Mouse (Mus musculus) induced T-regulatory cell, adult 2 months (primary cell): Measurements from ENCODE around the gene Pde11a.

ENCODE experiments used
- DNase-seq: peaks from one replicate; pipeline ENCODE4 v3.0.0-alpha.2; 2012; ENCODE audit warnings: low read depth

Gene Pde11a

GRCm38 (mm10) chr2:76052897-76053505, 285.6 kb downstream of the Pde11a start:
- DNase-seq = no peak

DNA sequence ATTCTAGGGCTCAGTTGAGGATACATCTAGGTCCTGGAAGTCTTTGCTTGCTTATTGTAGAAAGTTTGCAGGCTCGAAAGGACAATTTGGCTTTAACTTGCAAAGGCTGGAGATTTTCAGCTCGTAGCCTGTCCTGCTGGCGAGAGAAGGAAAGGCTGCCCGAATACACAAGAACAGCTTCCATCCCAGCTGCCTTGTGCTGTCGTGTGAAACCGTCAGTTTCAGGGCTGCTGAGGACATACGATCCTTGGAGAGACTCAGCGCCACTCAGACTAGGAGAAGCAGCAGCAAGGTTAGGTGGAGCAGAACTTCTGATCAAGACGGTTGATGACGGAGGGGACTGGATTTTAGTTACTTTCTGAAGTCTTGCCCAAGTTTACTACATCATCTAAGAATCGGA, 287.2 kb downstream of the Pde11a start:
- no peak for DNase-seq

DNA sequence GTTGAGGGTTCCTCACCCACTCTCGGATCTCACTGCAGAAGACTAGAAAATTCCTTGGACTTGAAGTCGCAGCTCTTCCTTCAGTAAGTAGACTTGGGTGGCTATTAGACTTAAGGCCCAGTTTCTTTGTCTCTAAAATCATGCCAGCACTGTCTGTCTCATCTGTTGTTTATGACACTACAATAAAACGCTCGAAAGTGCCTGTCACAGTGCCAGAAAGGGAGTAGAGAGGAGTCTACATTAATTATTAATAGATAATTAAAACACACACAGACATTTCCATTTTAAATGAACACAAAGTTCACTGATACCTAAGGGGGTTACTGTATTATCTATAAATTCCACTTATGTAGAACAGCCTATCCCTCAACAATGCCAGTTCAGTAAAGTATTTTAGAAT, 287.7 kb downstream of the Pde11a start:
- no peak for DNase-seq

DNA sequence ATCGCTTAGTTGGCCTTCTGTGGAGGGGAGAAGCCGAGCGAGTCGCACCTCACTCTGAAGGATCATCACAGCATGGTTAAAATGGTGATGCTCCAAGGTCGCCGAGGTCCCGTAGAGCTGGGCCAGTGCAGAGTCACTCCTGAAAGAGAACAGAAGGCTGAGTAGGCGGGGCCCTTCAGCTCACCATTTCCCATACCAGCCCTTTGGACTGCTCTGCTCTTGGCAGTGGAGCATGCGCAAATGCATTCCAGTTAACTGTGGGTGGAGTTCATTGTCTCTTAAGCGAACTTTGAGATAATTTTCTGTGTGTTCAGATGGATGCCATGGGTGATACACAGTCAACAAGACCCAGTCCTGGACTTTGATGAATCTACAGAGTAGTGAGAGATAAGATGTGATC, 288.5 kb downstream of the Pde11a start:
- no peak for DNase-seq

DNA sequence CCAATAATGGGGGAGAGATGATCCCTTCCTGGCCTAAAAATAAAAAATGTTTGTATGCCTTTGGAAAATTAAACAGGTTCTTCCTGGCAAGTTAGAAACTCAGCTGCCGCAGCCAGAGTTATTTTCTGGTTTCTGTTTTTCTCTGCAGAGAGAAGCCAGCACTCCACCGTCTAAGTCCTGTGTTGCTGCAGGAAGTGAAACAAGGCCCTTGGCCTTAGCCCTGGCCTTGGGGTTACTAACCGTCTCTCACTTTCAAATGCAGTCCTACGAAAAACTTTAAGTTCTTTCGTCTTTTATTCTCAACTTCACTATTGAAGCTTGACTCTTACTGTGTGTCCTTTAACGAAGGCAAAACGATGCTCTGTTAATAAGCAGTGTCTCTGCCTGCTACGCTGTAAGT, 289.0 kb downstream of the Pde11a start:
- no peak for DNase-seq

DNA sequence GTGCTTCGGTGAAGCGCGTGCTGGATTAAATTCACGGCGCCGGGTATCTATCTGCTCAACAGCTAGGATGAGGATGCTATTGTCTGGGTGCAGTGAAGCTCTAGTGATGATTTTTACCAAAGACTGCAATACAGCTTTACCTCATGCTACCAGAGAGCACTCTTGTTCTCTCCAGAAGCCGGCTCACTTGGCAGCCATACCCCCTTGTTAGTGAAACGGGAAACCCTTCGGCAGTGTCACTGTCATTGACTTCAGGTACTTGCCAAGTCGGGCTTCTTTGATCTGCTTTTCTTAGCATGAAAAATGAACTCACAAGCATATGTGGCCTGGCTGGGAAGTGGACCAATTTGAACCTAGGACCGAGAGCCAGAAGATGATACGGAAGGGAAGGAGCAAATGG, 290.8 kb downstream of the Pde11a start:
- no peak for DNase-seq

DNA sequence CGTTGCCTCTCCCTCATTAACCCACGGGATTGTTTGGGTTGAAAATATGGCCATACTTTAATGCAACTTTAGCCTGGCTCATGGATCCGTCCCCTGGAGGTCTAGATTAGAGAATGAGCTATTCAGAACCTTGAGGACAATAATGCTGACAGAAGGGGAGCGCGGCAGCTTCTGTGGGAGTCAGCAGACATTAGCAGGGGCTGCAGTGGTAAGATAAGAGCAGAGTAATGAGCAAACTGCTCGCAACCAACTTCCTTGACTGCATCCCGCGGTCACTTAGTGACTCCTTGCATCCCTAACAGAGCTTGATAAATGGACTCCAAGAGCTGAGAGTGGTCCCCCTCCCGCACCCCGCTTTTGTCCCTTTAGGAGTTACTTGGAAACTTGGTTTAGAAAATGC, 296.4 kb downstream of the Pde11a start:
- DNase-seq = no peak

DNA sequence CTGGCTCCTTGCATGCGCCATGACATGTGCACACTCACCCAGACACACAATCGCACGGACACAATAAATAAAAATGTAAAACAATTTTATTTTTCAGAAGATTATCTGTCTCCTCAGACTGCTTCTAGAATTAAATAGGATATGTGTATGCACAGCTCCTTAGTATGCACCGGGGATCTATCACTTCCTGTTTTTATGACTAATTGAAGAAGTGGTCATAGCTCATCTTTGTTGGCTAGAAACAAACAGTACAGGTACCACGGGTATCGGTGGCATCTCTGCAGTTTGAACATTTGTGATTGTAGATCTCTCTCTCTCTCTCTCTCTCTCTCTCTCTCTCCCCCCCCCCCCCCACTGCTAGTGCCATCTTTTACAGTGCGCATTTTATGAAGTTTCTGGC, 298.5 kb downstream of the Pde11a start:
- no peak for DNase-seq

GRCm38 (mm10) chr2:76030080-76030479, 308.5 kb downstream of the Pde11a start:
- no peak for DNase-seq

DNA sequence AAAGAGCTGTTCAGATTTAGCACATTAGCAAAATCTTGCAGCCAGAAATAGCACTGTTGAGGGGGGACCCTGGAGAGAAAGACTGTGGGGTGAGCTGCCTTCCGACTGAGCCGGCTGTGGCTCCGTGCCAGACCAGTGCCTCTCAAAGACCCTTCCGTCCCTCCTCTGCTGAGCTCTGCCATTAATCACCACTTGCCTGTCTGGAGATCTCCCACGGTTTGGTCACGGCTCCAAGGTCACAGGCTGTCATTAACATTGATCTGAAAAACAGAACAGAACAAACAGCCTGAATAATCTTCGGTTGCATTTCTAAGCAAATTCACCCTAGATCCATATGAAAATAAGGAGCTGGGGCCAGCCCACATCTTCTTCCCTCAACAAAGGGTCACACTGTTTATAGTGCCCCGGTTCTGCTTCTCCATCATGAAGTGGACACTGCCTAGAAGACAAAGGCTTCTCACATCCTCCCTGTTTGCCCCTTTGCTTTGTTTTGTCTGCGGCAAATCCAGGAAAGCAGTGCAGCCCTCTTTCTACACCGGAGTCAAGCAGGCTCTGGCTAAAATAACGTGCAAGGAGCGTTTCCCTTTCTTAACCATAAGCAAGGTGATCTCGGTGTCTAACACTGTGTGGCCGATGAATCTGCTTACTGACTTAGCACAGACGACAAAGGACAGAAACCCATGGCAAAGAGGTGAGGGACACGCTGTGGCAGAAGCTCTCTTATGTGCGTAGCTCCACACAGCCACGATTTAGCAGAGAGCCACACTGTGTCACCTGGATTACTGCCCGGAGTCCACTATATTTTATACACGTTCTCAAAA, 309.3 kb downstream of the Pde11a start:
- no peak for DNase-seq

DNA sequence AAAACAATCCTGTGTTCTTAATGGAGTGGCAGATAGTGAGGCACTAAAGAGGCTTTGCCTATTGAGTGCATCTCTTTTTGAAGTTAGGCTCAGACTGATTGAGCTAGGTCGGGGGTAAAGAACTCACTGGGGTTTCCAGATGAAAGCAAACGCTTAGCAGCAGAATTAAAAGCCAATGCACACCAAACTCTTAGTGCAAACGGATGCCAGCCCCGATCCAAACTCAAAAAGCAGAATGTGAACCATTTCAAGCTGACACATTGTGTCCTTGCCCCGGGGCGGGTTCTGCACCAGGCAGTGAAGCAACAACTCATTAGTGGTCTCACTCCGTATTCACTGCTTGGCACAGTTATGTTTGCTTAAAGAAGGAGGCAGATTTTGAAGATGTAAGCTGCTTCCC, 321.7 kb downstream of the Pde11a start:
- DNase-seq = no peak

GRCm38 (mm10) chr2:76016136-76016535, 322.4 kb downstream of the Pde11a start:
- no peak for DNase-seq

DNA sequence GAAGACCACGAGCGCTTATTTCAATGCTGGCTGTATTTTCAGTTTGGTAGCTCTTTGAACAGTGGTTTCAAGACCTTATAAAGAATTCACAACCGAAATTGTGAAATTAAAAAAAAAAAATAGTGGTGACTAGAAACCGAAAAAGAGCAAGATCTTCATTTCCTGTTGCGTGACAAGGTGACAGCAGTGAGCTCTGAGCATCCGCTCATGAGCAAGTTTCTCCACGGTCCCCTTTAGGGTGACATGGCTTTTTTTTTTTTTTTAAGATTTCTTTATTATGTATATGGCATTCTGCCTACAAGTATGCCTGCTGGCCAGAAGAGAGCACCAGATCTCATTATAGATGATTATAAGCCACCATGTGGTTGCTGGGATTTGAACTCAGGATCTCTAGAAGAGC, 323.1 kb downstream of the Pde11a start:
- peak; percentile 48 for DNase-seq

- DNase-seq = no peak
Measured at GRCm38 (mm10) chr2:76014659-76015058, 323.9 kb downstream of the Pde11a start.

DNA sequence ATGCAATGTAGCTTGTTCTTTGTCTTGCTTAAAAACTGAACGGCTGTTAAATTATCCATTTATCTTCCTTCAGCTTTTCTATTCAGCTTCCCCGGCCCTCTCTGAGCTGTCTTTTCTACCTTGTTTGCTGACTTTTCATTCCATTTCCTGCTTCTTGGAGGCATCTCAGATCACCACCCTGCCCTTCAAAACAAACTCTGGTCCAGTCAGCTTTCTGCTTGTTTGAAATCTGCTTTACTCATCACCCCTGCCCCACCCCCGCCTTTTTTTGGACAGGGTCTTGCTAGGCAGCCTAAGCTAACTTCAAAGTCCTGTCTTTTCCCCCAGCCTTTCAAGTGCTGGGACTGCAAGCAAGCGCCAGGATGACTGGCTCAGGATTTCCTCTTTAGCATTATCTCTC, 332.4 kb downstream of the Pde11a start:
- DNase-seq = no peak

- no peak for DNase-seq
Measured at GRCm38 (mm10) chr2:76002899-76003298, 335.7 kb downstream of the Pde11a start.

DNA sequence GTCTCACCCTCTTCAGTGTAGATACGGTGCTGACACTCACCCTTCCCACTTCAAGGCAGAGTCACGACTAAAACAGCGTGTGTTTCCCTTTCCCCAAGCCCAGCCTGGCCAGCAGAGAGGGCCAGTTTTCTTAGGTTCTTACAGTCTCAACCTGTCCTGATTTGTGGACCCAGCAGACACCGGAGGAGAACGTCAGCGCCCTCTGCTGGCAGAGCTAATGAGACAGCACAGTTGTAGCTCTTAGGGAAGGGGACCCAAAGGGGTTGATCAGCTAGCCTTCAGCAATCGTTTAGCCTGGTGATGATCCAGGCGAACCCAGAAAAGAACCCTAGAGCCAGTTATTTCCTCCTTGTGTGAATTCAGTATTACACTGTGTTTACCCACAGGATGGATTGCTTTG, 337.2 kb downstream of the Pde11a start:
- DNase-seq = peak; percentile 77

DNA sequence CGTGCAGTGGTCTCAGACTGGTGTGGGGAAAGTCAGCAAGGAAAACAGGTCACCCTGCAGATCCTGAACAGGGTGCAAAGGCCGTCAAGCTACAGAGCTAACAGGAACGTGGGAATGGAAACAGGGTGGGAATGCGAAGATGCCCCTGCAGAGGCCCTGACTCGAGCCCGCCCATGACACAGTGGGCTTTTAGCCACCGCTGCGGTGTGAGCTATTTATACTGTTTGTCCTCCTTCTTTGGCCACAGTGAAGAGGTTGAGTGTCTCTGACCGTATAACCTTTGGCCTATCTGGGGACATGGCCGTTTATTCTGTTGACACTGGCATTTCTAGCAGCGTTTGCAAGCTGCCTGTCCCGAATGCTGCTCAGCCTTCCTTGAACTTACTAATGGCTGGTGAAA, 338.9 kb downstream of the Pde11a start:
- DNase-seq = no peak

- no peak for DNase-seq
Measured at GRCm38 (mm10) chr2:75998692-75999091, 339.9 kb downstream of the Pde11a start.

DNA sequence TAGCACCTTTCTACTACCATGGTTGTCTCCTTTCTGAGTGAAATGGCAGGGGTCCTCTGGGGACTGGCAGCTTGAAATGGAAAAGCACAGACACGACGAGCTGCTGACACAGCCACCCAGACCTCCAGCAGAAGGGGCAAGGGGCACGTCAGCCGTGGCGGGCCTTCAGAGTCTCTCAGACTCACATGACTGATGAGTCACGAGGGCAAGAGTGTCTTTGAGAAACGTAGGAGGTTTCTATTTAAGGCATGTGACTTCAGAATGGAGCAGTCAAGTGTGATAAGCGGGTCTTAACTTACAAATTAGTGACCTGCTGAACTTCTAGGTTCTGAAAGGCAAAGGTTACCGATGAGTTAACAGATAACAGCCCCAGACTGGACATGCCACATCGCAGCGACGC, 340.8 kb downstream of the Pde11a start:
- DNase-seq = no peak

DNA sequence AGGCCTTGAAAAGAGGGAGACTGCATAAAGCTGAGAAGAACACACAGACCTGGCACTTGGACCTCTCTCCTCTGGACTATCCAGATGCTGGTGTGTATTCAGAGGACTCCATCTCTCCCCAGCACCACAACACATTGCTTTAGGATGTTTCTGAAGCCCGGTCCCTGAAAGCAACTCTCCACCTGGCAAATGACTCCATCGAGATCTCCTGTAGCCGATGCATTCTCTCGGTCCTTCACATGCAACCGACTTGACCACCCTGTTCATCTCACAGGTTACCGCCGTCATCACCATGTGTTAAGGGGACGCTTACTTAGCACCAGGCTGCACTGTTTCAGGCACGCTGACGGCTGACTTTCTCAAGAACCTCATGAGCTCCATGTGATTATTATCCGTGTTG, 343.7 kb downstream of the Pde11a start:
- DNase-seq = no peak

- no peak for DNase-seq
Measured at GRCm38 (mm10) chr2:75991581-75992205, 346.9 kb downstream of the Pde11a start.

- peak; percentile 79 for DNase-seq
Measured at GRCm38 (mm10) chr2:75990885-75991539, 347.6 kb downstream of the Pde11a start.
